Mouse (Mus musculus) megakaryocyte progenitor cell, adult 5-6 weeks (primary cell): ENCODE results near the gene Bckdha. TPM values are rescaled to one million over a fixed set of nuclear protein-coding genes. Genes with fewer than 3 reads are reported as not detected.

Experiments
- ATAC-seq: replicated peaks from 2 replicates; pipeline ENCODE4 v1.8.0; 2016; ENCODE audit warnings: mild to moderate bottlenecking, moderate TSS enrichment, inconsistent platforms; ENCODE audit not compliant: poor library complexity
- total RNA-seq, 2 experiments: library from RNA; stranded (forward) in 1 of 2; stranded (reverse) in 1 of 2; fragments of 157-497, 149-512 nt in 1 of 2; fragments of 200-1000 nt in 1 of 2; gene quantifications; 2 replicates each; pipeline versions ENCODE4 v1.2.3 to v1.2.4; 2015 to 2017

The Bckdha gene
- total RNA-seq, 2 experiments from 2014 or later = 37.6 to 52.0 TPM

- ATAC-seq = peak; percentile 58
Observed at GRCm38 (mm10) chr7:25649839-25650238, 8.9 kb downstream of the Bckdha start.

GRCm38 (mm10) chr7:25647574-25648123, 11.1 kb downstream of the Bckdha start:
- ATAC-seq = peak; percentile 26

- ATAC-seq = peak; percentile 36
Observed at GRCm38 (mm10) chr7:25645074-25645473, 13.7 kb downstream of the Bckdha start.

- ATAC-seq = peak; percentile 48
Observed at GRCm38 (mm10) chr7:25644631-25645030, 14.2 kb downstream of the Bckdha start.

GRCm38 (mm10) chr7:25644136-25644535, 14.6 kb downstream of the Bckdha start:
- ATAC-seq = 0 out of 2 replicates have a peak, but pooled peaks have one; percentile 17

GRCm38 (mm10) chr7:25639754-25640153, 19.0 kb downstream of the Bckdha start:
- no peak for ATAC-seq

GRCm38 (mm10) chr7:25637099-25637498, 21.7 kb downstream of the Bckdha start:
- ATAC-seq = no peak

- no peak for ATAC-seq
Observed at GRCm38 (mm10) chr7:25636373-25636772, 22.4 kb downstream of the Bckdha start.

- ATAC-seq = peak; percentile 85
Observed at GRCm38 (mm10) chr7:25632679-25633078, 26.1 kb downstream of the Bckdha start.

GRCm38 (mm10) chr7:25628323-25628620, 30.5 kb downstream of the Bckdha start:
- ATAC-seq = no peak

GRCm38 (mm10) chr7:25627431-25628322, 31.1 kb downstream of the Bckdha start:
- peak; percentile 51 for ATAC-seq

- peak; percentile 40; the same call in 1 of the 2 replicates for ATAC-seq
Observed at GRCm38 (mm10) chr7:25626509-25627430, 32.0 kb downstream of the Bckdha start, which contains the start of gene B3gnt8. Gene B3gnt8, plus strand, starts transcription at chr7:25626654.

GRCm38 (mm10) chr7:25625594-25626250, 33.1 kb downstream of the Bckdha start:
- ATAC-seq = peak; percentile 54

- no peak for ATAC-seq
Observed at GRCm38 (mm10) chr7:25624851-25625250, 33.9 kb downstream of the Bckdha start.

- no peak for ATAC-seq
Observed at GRCm38 (mm10) chr7:25623857-25624370, 34.9 kb downstream of the Bckdha start.

- no peak for ATAC-seq
Observed at GRCm38 (mm10) chr7:25620751-25621150, 38.0 kb downstream of the Bckdha start.

GRCm38 (mm10) chr7:25620101-25620500, 38.7 kb downstream of the Bckdha start:
- no peak for ATAC-seq

- no peak for ATAC-seq
Observed at GRCm38 (mm10) chr7:25619722-25619991, 39.1 kb downstream of the Bckdha start.

GRCm38 (mm10) chr7:25618865-25619721, 39.7 kb downstream of the Bckdha start, which contains the start of gene Dmac2:
Gene Dmac2, plus strand, starts transcription at chr7:25619414.
- peak; percentile 97 for ATAC-seq
